Mouse (Mus musculus) urinary bladder, adult 2 months (tissue): ENCODE results near the gene H2afv. TPM values are rescaled to one million over a fixed set of nuclear protein-coding genes. Genes with fewer than 3 reads are reported as not detected.
A peak's percentile ranks its signal among the peaks of the same experiment; 100 is the strongest.

Experiments used
- DNase-seq: peaks from one replicate; pipeline ENCODE4 v3.0.0; 2022; ENCODE audit warnings: low spot score
- polyA plus RNA-seq: library from polyadenylated mRNA; depleted of rRNA; stranded (reverse); fragments of >200 nt; gene quantifications from 2 replicates; pipeline ENCODE4 v1.2.3, GENCODE M21; 2012; rRNA removed

H2afv gene
- polyA plus RNA-seq, 1 experiment = 97.0 TPM

- no peak for DNase-seq
Observed at GRCm38 (mm10) chr11:6390376-6391053, 53.7 kb downstream of the H2afv start.

- DNase-seq = no peak
Observed at GRCm38 (mm10) chr11:6389483-6389921, 54.7 kb downstream of the H2afv start.

GRCm38 (mm10) chr11:6388726-6389413 lies 55.4 kb downstream of the H2afv start, which contains the start of gene Zmiz2:
Gene Zmiz2 (plus strand): TSS chr11:6389074.
- peak; percentile 96 for DNase-seq

- DNase-seq = no peak
Observed at GRCm38 (mm10) chr11:6388126-6388725, 56.0 kb downstream of the H2afv start.

GRCm38 (mm10) chr11:6380916-6381315 lies 63.3 kb downstream of the H2afv start:
- DNase-seq = no peak

Other genes starting within 250 kb of the H2afv start
- gene A730071L15Rik, start 244.4 kb downstream of the H2afv start, polyA plus RNA-seq = 0.31 and 0.32 TPM in 2 replicates
- gene Nudcd3, start 244.0 kb downstream of the H2afv start, polyA plus RNA-seq = 49.9 and 57.6 TPM in 2 replicates
- gene Npc1l1, start 214.3 kb downstream of the H2afv start, polyA plus RNA-seq = 0.16 and 0.18 TPM in 2 replicates
- 34.1 and 38.8 TPM in 2 replicates for gene Ddx56, start 176.7 kb downstream of the H2afv start, polyA plus RNA-seq
- 83.0 and 98.1 TPM in 2 replicates for gene Tmed4, start 169.6 kb downstream of the H2afv start, polyA plus RNA-seq
- gene Ogdh, start 152.8 kb downstream of the H2afv start, polyA plus RNA-seq = 94.0 and 133 TPM in 2 replicates
- 12.4 and 33.6 TPM in 2 replicates for gene Zmiz2, start 55.4 kb downstream of the H2afv start, polyA plus RNA-seq
- gene Ppia, start 29.0 kb downstream of the H2afv start, polyA plus RNA-seq = 1,961 and 2,442 TPM in 2 replicates
- gene Purb, start 31.5 kb upstream of the H2afv start, polyA plus RNA-seq = 22.3 and 29.5 TPM in 2 replicates
- gene Myo1g, start 76.5 kb upstream of the H2afv start, polyA plus RNA-seq = 10.1 and 12.6 TPM in 2 replicates
- 66.1 and 77.6 TPM in 2 replicates for gene Ccm2, start 102.4 kb upstream of the H2afv start, polyA plus RNA-seq
- 19.1 and 24.0 TPM in 2 replicates for gene Nacad, start 161.6 kb upstream of the H2afv start, polyA plus RNA-seq
- gene Tbrg4, start 181.6 kb upstream of the H2afv start, polyA plus RNA-seq = 41.5 and 50.3 TPM in 2 replicates
- gene Wap, start 194.2 kb upstream of the H2afv start, polyA plus RNA-seq = not detected in 2 replicates
- gene Ramp3, start 214.1 kb upstream of the H2afv start, polyA plus RNA-seq = 2.3 and 2.5 TPM in 2 replicates